Mouse (Mus musculus): Measurements from ENCODE around the gene Fam90a1a.

DNA sequence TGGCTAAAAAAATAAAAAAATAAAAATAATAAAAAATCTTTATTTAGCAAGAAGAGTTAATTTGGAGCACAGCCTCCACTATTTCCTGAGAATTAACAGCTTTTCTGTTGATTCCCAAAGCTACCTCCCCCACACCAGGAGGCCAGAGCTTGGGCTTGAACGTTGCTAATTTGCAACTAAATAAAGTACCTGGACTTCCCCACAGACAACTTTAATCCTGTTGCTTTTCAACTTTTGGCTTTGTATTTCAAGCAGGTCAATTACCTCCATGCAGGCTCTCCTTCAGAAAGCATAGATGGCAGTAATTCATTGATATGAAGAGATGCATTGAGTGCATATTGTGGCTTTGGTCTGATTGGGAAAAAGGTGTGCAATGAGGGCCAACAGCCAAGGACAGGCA lies 46.6 kb upstream of the Fam90a1a start:
- no peak for TF ChIP-seq CTCF (IDR thresholded peaks at IDR 0.05; ENCODE audit: borderline replicate concordance, extremely low read depth, insufficient read depth, insufficient read length)
- no peak for TF ChIP-seq POLR2A (IDR thresholded peaks at IDR 0.05; ENCODE audit: borderline replicate concordance, extremely low read depth, insufficient read depth, insufficient read length, poor library complexity, severe bottlenecking)

Data from brain, embryonic 14.5 days (tissue).